Mouse (Mus musculus) hindbrain, embryonic 12.5 days (tissue): ENCODE data around the gene Cradd. TPM values are rescaled to one million over a fixed set of nuclear protein-coding genes. Genes with fewer than 3 reads are reported as not detected.

ENCODE experiments used
- ATAC-seq: fragments of 200-750 bp; cut with Nextera tagmentation; 2 replicates; pipeline ENCODE4 v1.8.0; 2017; ENCODE audit warnings: moderate TSS enrichment; ENCODE audit not compliant: low FRiP score
- H3K27ac ChIP-seq: fragments of 300-500 bp; sonication (generic); 2 replicates; pipeline ENCODE4 v1.5.1; 2016; ENCODE audit warnings: mild to moderate bottlenecking
- H3K27me3 ChIP-seq: fragments of 300-500 bp; sonication (generic); 2 replicates; pipeline ENCODE4 v1.6.1; 2016; ENCODE audit warnings: mild to moderate bottlenecking
- H3K36me3 ChIP-seq: fragments of 300-500 bp; sonication (generic); 2 replicates; pipeline ENCODE4 v1.6.1; 2016; ENCODE audit warnings: mild to moderate bottlenecking
- H3K4me1 ChIP-seq: fragments of 300-500 bp; sonication (generic); 2 replicates; pipeline ENCODE4 v1.6.1; 2016
- H3K4me2 ChIP-seq: fragments of 300-500 bp; sonication (generic); replicated peaks from 2 replicates; pipeline ENCODE4 v1.6.1; 2016; ENCODE audit warnings: mild to moderate bottlenecking
- H3K4me3 ChIP-seq: fragments of 300-500 bp; sonication (generic); 2 replicates; pipeline ENCODE4 v1.5.1; 2016; ENCODE audit warnings: mild to moderate bottlenecking
- H3K9ac ChIP-seq: fragments of 300-500 bp; sonication (generic); 2 replicates; pipeline ENCODE4 v1.6.1; 2016; ENCODE audit warnings: mild to moderate bottlenecking, moderate library complexity
- H3K9me3 ChIP-seq: fragments of 300-500 bp; sonication (generic); replicated peaks from 2 replicates; pipeline ENCODE4 v1.6.1; 2016; ENCODE audit warnings: mild to moderate bottlenecking
- WGBS: fragments of 180-500 bp; shearing (Covaris S2); methylation state at CpG from one replicate; pipeline ENCODE4 v1.1.7; 2016; 5-methylcytosine and 5-hydroxymethylcytosine counted together
- polyA plus RNA-seq: library from polyadenylated mRNA; unstranded; fragments of >200 nt; fragmentation: Nextera tagmentation; extraction: Ambion mirVana; gene quantifications from 2 replicates; pipeline ENCODE4 v1.2.1, GENCODE M21; 2016

Gene Cradd
- polyA plus RNA-seq, 1 experiment from 2014 or later = 12.4 TPM

GRCm38 (mm10) chr10:95180900-95181299, 143.0 kb downstream of the Cradd start:
- 85% methylated on average over 3 of the region's 3 CpGs for WGBS

GRCm38 (mm10) chr10:95180177-95180576, 143.8 kb downstream of the Cradd start:
- Histone ChIP-seq H3K9me3 (no peaks in the 10 kb centered on the region), H3K4me1 (peaks cover 15% of the 10 kb centered on the region), H3K4me2 (no peak overlapping the region), H3K36me3 (no peaks in the 10 kb centered on the region), H3K4me3 (no peak overlapping the region), H3K27me3 (peaks cover 4% of the 10 kb centered on the region; the same call in 1 of the 2 replicates), H3K9ac (no peak overlapping the region), H3K27ac (no peak overlapping the region)
- WGBS = 85% methylated on average over 8 of the region's 8 CpGs
- ATAC-seq = no peak

More at GRCm38 (mm10) chr10:95180900-95181299, 143.0 kb downstream of the Cradd start:
- Histone ChIP-seq H3K4me2 (no peak overlapping the region), H3K36me3 (no peaks in the 10 kb centered on the region), H3K27me3 (peaks cover 4% of the 10 kb centered on the region; the same call in 1 of the 2 replicates), H3K27ac (no peak overlapping the region), H3K4me1 (peaks cover 9% of the 10 kb centered on the region; the same call in 1 of the 2 replicates), H3K4me3 (no peak overlapping the region), H3K9me3 (0 out of 2 replicates have a peak, but pooled peaks cover 3% of the 10 kb centered on the region), H3K9ac (no peak overlapping the region)
- ATAC-seq = no peak

- ATAC-seq = no peak
- H3K9ac ChIP-seq = no peak overlapping the region
- 74% methylated on average over 4 of the region's 4 CpGs for WGBS
Observed at GRCm38 (mm10) chr10:95178785-95179184, 145.1 kb downstream of the Cradd start.

GRCm38 (mm10) chr10:95175423-95176120, 148.4 kb downstream of the Cradd start:
- ATAC-seq = no peak
- Histone ChIP-seq H3K4me1 (peaks cover 19% of the 10 kb centered on the region), H3K27ac (no peak overlapping the region), H3K4me3 (no peak overlapping the region), H3K9ac (no peak overlapping the region), H3K27me3 (peaks cover 4% of the 10 kb centered on the region; the same call in 1 of the 2 replicates), H3K9me3 (no peaks in the 10 kb centered on the region), H3K36me3 (no peaks in the 10 kb centered on the region), H3K4me2 (no peak overlapping the region; the same call in 1 of the 2 replicates)
- 39% methylated on average over 26 of the region's 26 CpGs for WGBS

More at GRCm38 (mm10) chr10:95178785-95179184, 145.1 kb downstream of the Cradd start:
- no peaks in the 10 kb centered on the region for H3K9me3 ChIP-seq
- peaks cover 4% of the 10 kb centered on the region; the same call in 1 of the 2 replicates for H3K27me3 ChIP-seq
- H3K27ac ChIP-seq = no peak overlapping the region
- peaks cover 18% of the 10 kb centered on the region for H3K4me1 ChIP-seq
- H3K4me2 ChIP-seq = no peak overlapping the region
- H3K4me3 ChIP-seq = no peak overlapping the region
- no peaks in the 10 kb centered on the region for H3K36me3 ChIP-seq

- 70% methylated on average over 6 of the region's 6 CpGs for WGBS
- H3K9ac ChIP-seq = no peak overlapping the region
Observed at GRCm38 (mm10) chr10:95174260-95174659, 149.7 kb downstream of the Cradd start.

GRCm38 (mm10) chr10:95170721-95171354, 153.1 kb downstream of the Cradd start:
- no peak overlapping the region for H3K4me3 ChIP-seq
- no peak overlapping the region for H3K27ac ChIP-seq
- H3K27me3 ChIP-seq = no peaks in the 10 kb centered on the region
- no peaks in the 10 kb centered on the region for H3K9me3 ChIP-seq
- H3K4me1 ChIP-seq = peaks cover 13% of the 10 kb centered on the region
- H3K4me2 ChIP-seq = no peak overlapping the region
- no peak overlapping the region for H3K9ac ChIP-seq
- no peak for ATAC-seq
- WGBS = 67% methylated on average over 9 of the region's 9 CpGs
- H3K36me3 ChIP-seq = no peaks in the 10 kb centered on the region

More at GRCm38 (mm10) chr10:95174260-95174659, 149.7 kb downstream of the Cradd start:
- H3K27me3 ChIP-seq = peaks cover 4% of the 10 kb centered on the region; the same call in 1 of the 2 replicates
- H3K27ac ChIP-seq = no peak overlapping the region
- H3K9me3 ChIP-seq = no peaks in the 10 kb centered on the region
- H3K4me1 ChIP-seq = peaks cover 19% of the 10 kb centered on the region
- no peak for ATAC-seq
- no peak overlapping the region for H3K4me2 ChIP-seq
- H3K4me3 ChIP-seq = no peak overlapping the region
- H3K36me3 ChIP-seq = no peaks in the 10 kb centered on the region

GRCm38 (mm10) chr10:95164949-95165348, 159.0 kb downstream of the Cradd start:
- no peak overlapping the region for H3K27ac ChIP-seq
- H3K4me2 ChIP-seq = no peak overlapping the region
- no peaks in the 10 kb centered on the region for H3K27me3 ChIP-seq
- H3K36me3 ChIP-seq = no peaks in the 10 kb centered on the region
- ATAC-seq = no peak
- H3K9ac ChIP-seq = no peak overlapping the region
- H3K9me3 ChIP-seq = no peaks in the 10 kb centered on the region
- H3K4me3 ChIP-seq = no peak overlapping the region
- H3K4me1 ChIP-seq = no peaks in the 10 kb centered on the region
- 91% methylated on average over 2 of the region's 2 CpGs for WGBS

GRCm38 (mm10) chr10:95162691-95163374, 161.1 kb downstream of the Cradd start:
- 58% methylated on average over 8 of the region's 8 CpGs for WGBS
- Histone ChIP-seq H3K4me2 (no peak overlapping the region), H3K27ac (no peak overlapping the region), H3K9me3 (no peaks in the 10 kb centered on the region), H3K36me3 (no peaks in the 10 kb centered on the region), H3K9ac (no peak overlapping the region), H3K4me3 (no peak overlapping the region), H3K27me3 (no peaks in the 10 kb centered on the region), H3K4me1 (no peaks in the 10 kb centered on the region)
- no peak for ATAC-seq

- Histone ChIP-seq H3K27me3 (no peaks in the 10 kb centered on the region), H3K4me3 (no peak overlapping the region), H3K36me3 (no peaks in the 10 kb centered on the region), H3K27ac (no peak overlapping the region), H3K9ac (no peak overlapping the region), H3K9me3 (no peaks in the 10 kb centered on the region), H3K4me2 (no peak overlapping the region), H3K4me1 (no peaks in the 10 kb centered on the region)
- ATAC-seq = no peak
- WGBS = 73% methylated on average over 9 of the region's 9 CpGs
Observed at GRCm38 (mm10) chr10:95159675-95160256, 164.2 kb downstream of the Cradd start.

GRCm38 (mm10) chr10:95156410-95156809, 167.5 kb downstream of the Cradd start:
- no peak for ATAC-seq
- 87% methylated on average over 5 of the region's 7 CpGs for WGBS

GRCm38 (mm10) chr10:95154675-95155074, 169.3 kb downstream of the Cradd start:
- H3K4me1 ChIP-seq = no peaks in the 10 kb centered on the region
- no peak overlapping the region for H3K4me3 ChIP-seq
- no peaks in the 10 kb centered on the region for H3K9me3 ChIP-seq
- no peak overlapping the region for H3K4me2 ChIP-seq
- no peak for ATAC-seq
- H3K36me3 ChIP-seq = no peaks in the 10 kb centered on the region
- WGBS = 88% methylated on average over 1 of the region's 1 CpGs
- no peak overlapping the region for H3K27ac ChIP-seq
- no peak overlapping the region for H3K9ac ChIP-seq
- no peaks in the 10 kb centered on the region for H3K27me3 ChIP-seq

More at GRCm38 (mm10) chr10:95156410-95156809, 167.5 kb downstream of the Cradd start:
- Histone ChIP-seq H3K4me3 (no peak overlapping the region), H3K4me1 (no peaks in the 10 kb centered on the region), H3K9ac (no peak overlapping the region), H3K27ac (no peak overlapping the region), H3K4me2 (no peak overlapping the region), H3K27me3 (no peaks in the 10 kb centered on the region), H3K36me3 (no peaks in the 10 kb centered on the region), H3K9me3 (no peaks in the 10 kb centered on the region)

- no peak for ATAC-seq
- Histone ChIP-seq H3K27me3 (no peaks in the 10 kb centered on the region), H3K4me3 (no peak overlapping the region), H3K27ac (no peak overlapping the region), H3K36me3 (no peaks in the 10 kb centered on the region), H3K4me2 (no peak overlapping the region), H3K9ac (no peak overlapping the region), H3K9me3 (no peaks in the 10 kb centered on the region), H3K4me1 (no peaks in the 10 kb centered on the region)
- WGBS = 76% methylated on average over 7 of the region's 7 CpGs
Observed at GRCm38 (mm10) chr10:95153224-95153623, 170.7 kb downstream of the Cradd start.
